Mouse (Mus musculus) splenic B cell, adult 2 months (primary cell): ENCODE measurements at regions not wholly inside any gene's neighbourhood (a gene's known extent, or its start where the extent isn't known, plus 50 kb on each side); places are given as distances from the start of the nearest gene placed in this dataset.
"Not testable (repeated sequence)": the region's sequence is repeated elsewhere in the genome, so short reads cannot be mapped to it uniquely, and the experiment has no call there.

Experiments used
- DNase-seq: peaks from one replicate; pipeline ENCODE4 v3.0.0-alpha.2; 2011; ENCODE audit warnings: low read depth, low spot score
- H3K27me3 ChIP-seq: 2 replicates; pipeline ENCODE4 v1.6.1; 2012; ENCODE audit warnings: mild to moderate bottlenecking, low read length, moderate library complexity, mixed read lengths; ENCODE audit not compliant: control insufficient read depth, poor library complexity, insufficient read depth, severe bottlenecking
- H3K36me3 ChIP-seq: 2 replicates; pipeline ENCODE4 v1.6.1; 2012; ENCODE audit warnings: mild to moderate bottlenecking, low read length, moderate library complexity, mixed read lengths; ENCODE audit not compliant: control insufficient read depth, poor library complexity, insufficient read depth, severe bottlenecking

DNA sequence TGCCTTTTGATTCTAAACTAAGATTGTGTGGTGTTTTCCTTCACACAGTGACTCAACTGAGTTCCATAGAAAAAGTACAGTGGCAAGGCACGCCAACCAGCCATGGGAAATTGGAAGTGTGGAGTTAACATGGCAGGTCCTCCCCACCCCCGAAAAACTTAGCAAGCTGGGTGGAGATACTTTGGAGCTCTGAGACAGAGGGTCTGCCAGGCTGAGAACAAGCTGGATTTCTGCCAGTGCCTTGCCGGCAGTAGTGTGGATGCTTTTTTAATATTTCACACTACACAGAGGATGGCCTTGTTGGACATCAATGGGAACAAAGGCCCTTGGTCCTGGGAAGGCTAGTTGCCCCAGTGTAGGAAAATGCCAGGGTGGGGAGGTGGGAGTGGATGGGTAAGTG lies 269.0 kb upstream of the Klhl1 start:
- DNase-seq = no peak
- Histone ChIP-seq H3K36me3 (no peaks in the 10 kb centered on the region), H3K27me3 (no peaks in the 10 kb centered on the region)

DNA sequence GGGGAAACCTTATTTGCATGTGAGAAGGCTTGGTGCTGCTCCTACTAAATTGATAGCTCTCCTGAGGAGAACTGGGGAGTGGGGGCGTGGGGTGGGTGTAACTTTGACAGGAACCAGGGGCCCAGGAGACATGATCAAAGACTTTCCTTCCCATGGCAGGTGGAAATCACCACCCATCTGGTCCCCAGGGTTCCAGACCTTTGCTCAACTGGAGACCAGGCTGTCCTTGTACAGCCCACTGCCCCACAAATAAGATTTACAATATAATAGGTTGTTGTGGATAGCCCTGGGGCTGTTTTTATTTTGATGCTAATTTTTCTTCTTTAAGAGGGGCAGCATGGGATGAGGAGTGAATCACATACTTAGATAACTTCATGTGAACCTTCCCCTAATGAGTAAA lies 268.4 kb upstream of the Klhl1 start:
- no peaks in the 10 kb centered on the region for H3K36me3 ChIP-seq
- DNase-seq = no peak

DNA sequence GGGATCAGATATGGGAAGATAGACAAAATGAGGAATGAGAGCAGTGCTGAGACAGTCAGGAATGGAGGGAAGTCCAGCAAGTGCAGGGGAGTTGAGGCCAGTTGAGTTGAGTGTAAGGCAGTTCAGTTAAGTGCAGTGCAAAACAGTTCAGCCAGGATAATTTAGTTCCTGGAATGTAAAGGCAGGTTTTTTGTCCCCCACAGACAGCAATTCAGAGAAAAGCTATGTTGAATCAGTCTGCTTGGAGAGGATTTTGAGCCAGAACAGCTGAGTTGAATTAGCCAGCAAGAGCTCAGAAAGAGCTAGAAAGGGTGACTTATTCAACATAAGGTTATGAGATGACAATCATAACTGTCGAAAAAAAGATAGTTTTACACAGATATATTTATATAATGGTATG lies 256.9 kb upstream of the Klhl1 start:
- DNase-seq = no peak
- H3K36me3 ChIP-seq = no peaks in the 10 kb centered on the region

More for the DNA sequence above, 268.4 kb upstream of the Klhl1 start:
- no peaks in the 10 kb centered on the region for H3K27me3 ChIP-seq

DNA sequence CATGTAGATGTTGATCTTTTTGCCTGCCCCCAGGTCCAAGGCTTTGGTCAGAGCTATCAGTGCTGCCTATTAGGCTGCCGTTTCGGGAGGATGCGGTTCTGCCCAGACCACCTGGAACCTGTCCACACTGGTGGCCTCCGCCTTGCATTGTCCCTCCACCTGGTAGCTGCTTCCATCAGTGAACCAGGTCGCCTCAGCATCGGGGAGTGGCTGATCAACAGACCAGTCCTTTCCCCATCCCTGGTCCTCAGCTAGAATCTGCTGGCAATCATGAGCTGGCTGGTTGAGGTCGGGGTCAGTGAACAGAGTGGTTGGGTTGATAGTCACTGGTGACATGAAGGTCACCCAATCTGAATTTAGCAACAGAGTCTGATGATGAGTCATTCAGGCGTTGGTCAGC lies 241.7 kb upstream of the Klhl1 start:
- Histone ChIP-seq H3K36me3 (no peaks in the 10 kb centered on the region), H3K27me3 (no peaks in the 10 kb centered on the region)
- DNase-seq = no peak

More for the DNA sequence above, 256.9 kb upstream of the Klhl1 start:
- no peaks in the 10 kb centered on the region for H3K27me3 ChIP-seq

DNA sequence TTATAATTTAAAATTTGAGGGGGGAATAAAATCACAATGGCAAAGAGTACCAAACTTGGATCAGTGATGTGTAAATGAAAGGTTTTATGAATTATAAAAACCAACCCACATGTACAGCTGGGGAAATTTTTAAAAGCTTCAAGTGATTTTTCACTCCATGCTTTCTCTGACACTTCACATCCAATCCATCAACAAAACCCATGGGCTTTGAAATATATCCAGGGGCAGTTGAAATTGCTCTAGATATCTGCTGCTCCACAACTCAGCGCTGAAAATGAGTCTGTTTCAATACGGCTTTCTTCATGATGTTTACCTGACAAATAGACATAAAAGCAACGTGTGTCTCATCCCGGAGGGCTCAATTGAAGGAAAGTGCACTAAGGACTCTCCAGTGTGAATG lies 214.3 kb upstream of the Klhl1 start:
- DNase-seq = no peak
- no peaks in the 10 kb centered on the region for H3K27me3 ChIP-seq
- H3K36me3 ChIP-seq = no peaks in the 10 kb centered on the region

DNA sequence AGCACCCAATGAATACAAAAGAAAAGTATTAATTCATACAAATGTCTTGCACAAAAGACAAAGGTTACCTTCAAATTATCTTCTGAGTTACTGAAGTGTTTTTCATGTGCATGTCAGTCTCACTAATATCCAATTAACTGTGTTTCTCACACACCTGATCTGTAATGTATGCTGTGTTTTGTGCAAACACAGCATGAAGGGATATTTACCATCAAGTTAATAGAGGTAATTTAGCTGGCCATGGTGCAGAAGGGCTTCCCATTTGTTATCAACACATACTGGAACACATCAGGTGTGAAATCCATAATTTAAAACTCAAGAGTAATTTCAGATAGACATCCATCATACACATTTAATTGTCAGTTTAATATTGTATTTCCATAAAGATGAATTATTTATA lies 178.2 kb upstream of the Klhl1 start:
- no peaks in the 10 kb centered on the region for H3K27me3 ChIP-seq
- no peak for DNase-seq
- no peaks in the 10 kb centered on the region for H3K36me3 ChIP-seq

DNA sequence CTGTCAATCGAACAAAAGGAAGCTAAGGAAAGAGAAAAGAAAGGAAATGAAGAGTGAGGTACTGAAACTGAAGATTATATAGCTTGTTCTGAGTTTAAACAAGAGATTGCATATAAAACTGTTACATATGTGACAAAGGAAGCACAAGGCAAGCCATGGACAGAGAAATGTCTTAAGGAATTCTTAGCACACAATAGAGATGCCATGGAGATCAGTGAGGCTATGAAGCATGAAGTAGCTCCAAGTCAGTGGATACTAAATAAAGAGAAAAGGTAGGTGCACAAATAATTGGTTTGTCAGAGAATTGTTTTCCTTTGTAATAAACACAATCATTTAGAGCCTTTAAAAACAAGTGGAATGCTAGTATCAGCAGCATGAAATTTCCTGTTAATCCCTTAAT lies 172.0 kb upstream of the Klhl1 start:
- no peaks in the 10 kb centered on the region for H3K27me3 ChIP-seq
- DNase-seq = no peak
- no peaks in the 10 kb centered on the region for H3K36me3 ChIP-seq

DNA sequence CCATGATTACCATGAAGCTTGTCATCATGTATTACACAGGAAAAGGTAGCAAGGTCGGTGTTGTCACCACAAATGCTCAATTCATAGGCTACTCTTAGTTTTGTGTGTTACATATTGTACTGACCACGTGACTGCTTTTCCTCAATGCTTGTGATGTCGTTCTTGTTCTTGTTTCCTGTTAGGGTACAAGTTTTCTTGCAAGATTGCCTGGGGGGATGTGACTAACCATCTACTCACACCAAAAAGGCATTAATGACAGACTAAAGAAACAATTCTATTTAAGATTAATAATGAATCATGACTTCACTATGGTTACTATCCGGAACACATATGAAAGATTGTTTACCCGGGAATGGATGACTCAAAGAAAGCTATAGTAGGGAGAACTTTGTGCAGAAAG lies 165.0 kb upstream of the Klhl1 start:
- Histone ChIP-seq H3K36me3 (no peaks in the 10 kb centered on the region), H3K27me3 (no peaks in the 10 kb centered on the region)
- DNase-seq = no peak

DNA sequence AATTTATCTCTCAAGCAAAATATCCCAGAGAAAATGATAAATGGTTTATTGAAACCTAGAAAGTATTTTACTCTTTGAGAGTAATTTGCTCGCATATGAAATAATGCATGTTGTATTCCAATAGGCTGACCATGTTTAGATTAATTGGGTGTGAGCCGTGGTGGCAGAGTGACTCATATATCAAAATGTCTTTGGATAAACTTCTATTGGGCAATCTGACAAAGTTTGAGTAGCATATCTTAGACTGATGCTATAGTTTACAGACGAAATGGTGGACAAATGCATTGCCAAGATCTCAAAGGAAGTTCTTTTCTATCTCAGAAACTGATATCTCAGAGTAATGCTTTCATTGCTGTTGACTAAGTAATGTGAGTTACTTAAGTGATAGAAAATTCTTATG lies 162.8 kb upstream of the Klhl1 start:
- no peaks in the 10 kb centered on the region for H3K36me3 ChIP-seq
- DNase-seq = no peak
- H3K27me3 ChIP-seq = no peaks in the 10 kb centered on the region

DNA sequence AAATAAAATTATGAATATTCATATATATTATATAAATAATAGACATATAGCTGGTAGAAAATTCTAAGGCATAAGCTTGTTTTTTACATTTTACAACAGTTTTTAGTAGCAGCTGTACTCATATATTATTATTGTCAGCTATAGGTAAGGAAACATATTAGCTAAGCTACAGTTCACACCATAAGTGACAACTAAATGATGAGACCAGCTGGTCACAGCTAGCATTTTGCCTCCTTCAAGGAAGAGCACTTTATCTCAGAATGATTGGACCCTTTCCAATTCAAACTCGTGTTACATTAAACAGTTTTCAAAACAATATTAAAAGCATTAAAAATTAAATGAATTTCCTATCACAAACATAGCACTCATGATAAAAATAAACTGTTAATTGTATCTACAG lies 157.3 kb upstream of the Klhl1 start:
- no peaks in the 10 kb centered on the region for H3K27me3 ChIP-seq
- DNase-seq = no peak
- no peaks in the 10 kb centered on the region for H3K36me3 ChIP-seq

DNA sequence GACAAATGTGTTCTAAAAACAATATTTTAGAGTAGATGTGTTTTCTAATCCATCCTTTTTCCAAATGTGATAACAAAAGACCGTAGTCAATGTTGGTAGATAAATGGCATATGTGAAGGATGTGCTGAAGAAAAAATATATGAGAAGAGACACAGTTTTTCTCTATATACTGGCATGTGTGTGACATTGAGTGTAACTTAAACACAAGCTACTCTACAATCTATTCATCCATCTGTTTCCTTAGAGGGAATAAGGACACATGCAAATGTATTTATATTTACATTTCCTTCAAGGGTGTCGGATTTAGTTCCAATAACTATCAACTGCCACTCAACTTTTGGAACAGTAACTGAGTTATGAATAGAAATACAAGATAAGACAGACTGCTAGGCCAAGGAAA lies 149.7 kb upstream of the Klhl1 start:
- DNase-seq = no peak
- H3K27me3 ChIP-seq = no peaks in the 10 kb centered on the region
- H3K36me3 ChIP-seq = no peaks in the 10 kb centered on the region

DNA sequence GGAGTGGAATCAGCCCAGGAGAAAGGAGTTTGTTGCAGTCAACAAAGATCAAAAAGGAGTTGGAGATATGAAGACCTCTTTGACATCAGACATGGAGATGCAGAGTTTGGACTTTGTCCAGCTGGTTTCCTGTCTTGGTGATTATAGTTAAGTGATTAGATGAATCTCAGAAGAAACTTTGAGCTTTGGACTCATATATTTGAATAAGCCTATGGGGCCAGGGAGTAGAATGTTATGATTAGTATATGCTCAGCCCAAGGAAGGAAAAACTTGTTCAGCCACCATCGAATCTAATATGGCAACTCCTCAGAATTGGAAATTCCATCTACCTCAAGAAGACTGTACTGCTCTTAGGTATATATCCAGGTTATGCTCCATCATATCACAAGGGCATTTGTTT lies 137.6 kb upstream of the Klhl1 start:
- H3K27me3 ChIP-seq = no peaks in the 10 kb centered on the region
- H3K36me3 ChIP-seq = no peaks in the 10 kb centered on the region
- DNase-seq = no peak

DNA sequence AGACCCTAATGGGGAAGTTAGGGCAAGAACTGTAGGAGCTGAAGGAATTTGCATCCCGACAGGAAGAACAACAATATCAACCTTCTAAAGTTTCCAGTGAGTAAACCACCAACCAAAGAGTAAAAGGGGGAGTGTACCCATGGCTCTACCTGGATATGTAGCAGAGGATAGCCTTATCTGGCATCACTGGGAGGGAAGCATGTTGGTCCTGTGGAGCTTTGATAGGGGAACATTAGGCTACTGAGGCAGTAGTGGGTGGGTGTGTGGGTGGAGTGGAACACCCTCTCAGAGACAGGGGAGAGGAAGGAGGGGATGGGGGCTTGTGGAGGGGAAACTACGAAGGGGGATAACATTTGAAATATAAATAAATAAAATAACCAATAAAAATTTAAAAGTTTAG lies 111.4 kb upstream of the Klhl1 start:
- no peaks in the 10 kb centered on the region for H3K27me3 ChIP-seq
- no peak for DNase-seq

DNA sequence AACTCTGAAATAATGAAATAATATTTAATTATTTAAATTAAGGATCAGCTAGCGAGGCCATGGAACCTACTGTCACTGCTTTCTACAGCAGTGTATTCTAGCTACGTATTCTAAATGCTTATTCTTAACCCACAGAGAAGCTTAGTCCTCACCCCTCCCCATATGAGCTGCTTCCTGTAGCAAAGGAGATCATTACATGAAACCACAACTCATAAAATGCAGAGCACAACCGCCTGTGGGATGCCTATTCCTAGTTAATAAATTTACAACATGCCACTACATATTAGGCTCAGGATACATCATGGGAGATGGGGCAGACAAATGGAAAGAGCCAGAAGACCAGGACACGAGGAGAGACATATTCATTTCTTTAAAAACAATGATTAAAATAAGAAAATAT lies 87.8 kb upstream of the Klhl1 start:
- no peaks in the 10 kb centered on the region for H3K36me3 ChIP-seq
- no peak for DNase-seq
- H3K27me3 ChIP-seq = no peaks in the 10 kb centered on the region

More for the DNA sequence above, 111.4 kb upstream of the Klhl1 start:
- no peaks in the 10 kb centered on the region for H3K36me3 ChIP-seq

DNA sequence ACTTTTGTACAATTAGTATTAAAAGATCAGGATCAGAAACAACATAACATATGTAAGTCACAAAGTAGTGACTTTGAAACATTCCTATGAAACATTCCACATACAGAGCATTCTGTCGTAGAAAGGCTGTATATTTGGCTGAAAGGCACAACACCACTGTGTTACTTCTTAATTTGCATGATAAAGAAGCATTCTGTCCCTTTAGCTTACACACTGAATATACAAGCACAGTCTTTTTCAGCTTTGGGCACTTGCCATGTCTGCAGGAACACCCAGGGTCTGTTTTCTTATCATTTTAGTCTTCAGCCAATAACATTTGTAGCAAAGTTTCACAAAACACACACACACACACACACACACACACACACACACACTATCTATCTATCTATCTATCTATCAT lies 82.2 kb upstream of the Klhl1 start:
- not testable (repeated sequence) for DNase-seq, H3K36me3 ChIP-seq, H3K27me3 ChIP-seq

DNA sequence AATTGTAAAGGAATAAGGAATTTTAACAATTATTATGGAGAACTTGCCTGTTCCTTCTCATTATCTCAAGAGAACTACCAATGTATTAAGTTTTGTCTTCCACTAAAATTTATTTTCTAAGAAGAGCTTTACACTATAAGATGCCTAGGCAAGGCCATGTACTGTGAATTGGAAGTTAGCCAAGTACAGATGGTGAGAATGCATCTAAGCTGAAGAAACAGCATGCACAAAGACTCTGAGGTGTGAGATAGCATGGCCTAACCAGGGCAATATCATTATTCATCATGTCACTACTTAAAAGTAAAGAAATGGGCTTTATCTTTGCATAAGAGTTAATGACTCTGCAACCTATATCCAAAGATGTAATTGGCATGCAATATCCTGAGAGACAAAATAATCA lies 73.1 kb upstream of the Klhl1 start:
- no peaks in the 10 kb centered on the region for H3K36me3 ChIP-seq
- no peaks in the 10 kb centered on the region for H3K27me3 ChIP-seq
- DNase-seq = no peak
